Mouse (Mus musculus): ENCODE data around the gene Gm11232. TPM values are rescaled to one million over a fixed set of nuclear protein-coding genes. Genes with fewer than 3 reads are reported as not detected.

Gm11232 gene
- total and polyA plus RNA-seq, 2 experiments from 2014 or later = not detected

GRCm38 (mm10) chr4:71745741-71746140 is 12.0 kb downstream of the Gm11232 start:
- Histone ChIP-seq H3K4me1 (ENCODE audit: control insufficient read depth, insufficient read depth) (no peaks in the 10 kb centered on the region), H3K36me3 (replicated peaks; ENCODE audit: control insufficient read depth, insufficient read depth, low read length) (no peaks in the 10 kb centered on the region), H3K4me2 (ENCODE audit: low read depth, low read length) (no peak overlapping the region), H3K27ac (ENCODE audit: low read depth) (no peak overlapping the region), H3K4me3 (ENCODE audit: low read depth, low read length) (no peak overlapping the region), H3K9ac (replicated peaks; ENCODE audit: low read depth, low read length) (no peak overlapping the region), H3K9me3 (replicated peaks; ENCODE audit: control insufficient read depth, low read length) (no peaks in the 10 kb centered on the region), H3K27me3 (ENCODE audit: control insufficient read depth, insufficient read depth, low read length) (no peaks in the 10 kb centered on the region)
- no peak for DNase-seq (ENCODE audit: low spot score)
- WGBS = 35% methylated on average over 1 of the region's 1 CpGs
- ATAC-seq (ENCODE audit: insufficient read depth, low read depth) = no peak
- TF ChIP-seq CTCF (IDR thresholded peaks at IDR 0.05; ENCODE audit: low read depth) (no peak), EP300 (IDR thresholded peaks at IDR 0.05; ENCODE audit: low read depth) (no peak)

GRCm38 (mm10) chr4:71736529-71736928 is 21.2 kb downstream of the Gm11232 start:
- TF ChIP-seq CTCF (IDR thresholded peaks at IDR 0.05; ENCODE audit: low read depth) (no peak), EP300 (IDR thresholded peaks at IDR 0.05; ENCODE audit: low read depth) (no peak)
- Histone ChIP-seq H3K9ac (replicated peaks; ENCODE audit: low read depth, low read length) (no peak overlapping the region), H3K4me3 (ENCODE audit: low read depth, low read length) (no peak overlapping the region), H3K27me3 (ENCODE audit: control insufficient read depth, insufficient read depth, low read length) (no peaks in the 10 kb centered on the region), H3K4me2 (ENCODE audit: low read depth, low read length) (no peak overlapping the region), H3K4me1 (ENCODE audit: control insufficient read depth, insufficient read depth) (no peaks in the 10 kb centered on the region), H3K27ac (ENCODE audit: low read depth) (no peak overlapping the region), H3K36me3 (replicated peaks; ENCODE audit: control insufficient read depth, insufficient read depth, low read length) (no peaks in the 10 kb centered on the region), H3K9me3 (replicated peaks; ENCODE audit: control insufficient read depth, low read length) (no peaks in the 10 kb centered on the region)
- ATAC-seq (ENCODE audit: insufficient read depth, low read depth) = no peak
- no peak for DNase-seq (ENCODE audit: low spot score)

- Histone ChIP-seq H3K27me3 (ENCODE audit: control insufficient read depth, insufficient read depth, low read length) (no peaks in the 10 kb centered on the region), H3K36me3 (replicated peaks; ENCODE audit: control insufficient read depth, insufficient read depth, low read length) (no peaks in the 10 kb centered on the region), H3K9me3 (replicated peaks; ENCODE audit: control insufficient read depth, low read length) (no peaks in the 10 kb centered on the region), H3K9ac (replicated peaks; ENCODE audit: low read depth, low read length) (no peak overlapping the region), H3K4me3 (ENCODE audit: low read depth, low read length) (no peak overlapping the region), H3K4me1 (ENCODE audit: control insufficient read depth, insufficient read depth) (no peaks in the 10 kb centered on the region), H3K4me2 (ENCODE audit: low read depth, low read length) (no peak overlapping the region), H3K27ac (ENCODE audit: low read depth) (no peak overlapping the region)
- TF ChIP-seq CTCF (IDR thresholded peaks at IDR 0.05; ENCODE audit: low read depth) = no peak
- no peak for TF ChIP-seq EP300 (IDR thresholded peaks at IDR 0.05; ENCODE audit: low read depth)
- DNase-seq (ENCODE audit: low spot score) (no peak), ATAC-seq (ENCODE audit: insufficient read depth, low read depth) (no peak)
- 80% methylated on average over 3 of the region's 3 CpGs for WGBS
Measured at GRCm38 (mm10) chr4:71735261-71735660, 22.5 kb downstream of the Gm11232 start.

GRCm38 (mm10) chr4:71729401-71729800 is 28.4 kb downstream of the Gm11232 start:
- no peaks in the 10 kb centered on the region for H3K4me1 ChIP-seq (ENCODE audit: control insufficient read depth, insufficient read depth)
- no peak overlapping the region for H3K27ac ChIP-seq (ENCODE audit: low read depth)
- no peak overlapping the region for H3K9ac ChIP-seq (replicated peaks; ENCODE audit: low read depth, low read length)
- ATAC-seq (ENCODE audit: insufficient read depth, low read depth) = no peak
- H3K27me3 ChIP-seq (ENCODE audit: control insufficient read depth, insufficient read depth, low read length) = no peaks in the 10 kb centered on the region
- TF ChIP-seq EP300 (IDR thresholded peaks at IDR 0.05; ENCODE audit: low read depth) (no peak), CTCF (IDR thresholded peaks at IDR 0.05; ENCODE audit: low read depth) (no peak)
- H3K9me3 ChIP-seq (replicated peaks; ENCODE audit: control insufficient read depth, low read length) = no peaks in the 10 kb centered on the region
- no peak for DNase-seq (ENCODE audit: low spot score)
- no peak overlapping the region for H3K4me2 ChIP-seq (ENCODE audit: low read depth, low read length)
- H3K4me3 ChIP-seq (ENCODE audit: low read depth, low read length) = no peak overlapping the region
- H3K36me3 ChIP-seq (replicated peaks; ENCODE audit: control insufficient read depth, insufficient read depth, low read length) = no peaks in the 10 kb centered on the region

- Histone ChIP-seq H3K36me3 (replicated peaks; ENCODE audit: control insufficient read depth, insufficient read depth, low read length) (no peaks in the 10 kb centered on the region), H3K9ac (replicated peaks; ENCODE audit: low read depth, low read length) (no peak overlapping the region), H3K4me3 (ENCODE audit: low read depth, low read length) (no peak overlapping the region), H3K27ac (ENCODE audit: low read depth) (no peak overlapping the region), H3K27me3 (ENCODE audit: control insufficient read depth, insufficient read depth, low read length) (no peaks in the 10 kb centered on the region), H3K4me1 (ENCODE audit: control insufficient read depth, insufficient read depth) (no peaks in the 10 kb centered on the region), H3K9me3 (replicated peaks; ENCODE audit: control insufficient read depth, low read length) (no peaks in the 10 kb centered on the region), H3K4me2 (ENCODE audit: low read depth, low read length) (no peak overlapping the region)
- no peak for ATAC-seq (ENCODE audit: insufficient read depth, low read depth)
- TF ChIP-seq CTCF (IDR thresholded peaks at IDR 0.05; ENCODE audit: low read depth) = no peak
- TF ChIP-seq EP300 (IDR thresholded peaks at IDR 0.05; ENCODE audit: low read depth) = no peak
- 51% methylated on average over 2 of the region's 2 CpGs for WGBS
- no peak for DNase-seq (ENCODE audit: low spot score)
Measured at GRCm38 (mm10) chr4:71727611-71728010, 30.2 kb downstream of the Gm11232 start.

- no peak overlapping the region for H3K4me2 ChIP-seq (ENCODE audit: low read depth, low read length)
- no peak overlapping the region for H3K4me3 ChIP-seq (ENCODE audit: low read depth, low read length)
- no peaks in the 10 kb centered on the region for H3K9me3 ChIP-seq (replicated peaks; ENCODE audit: control insufficient read depth, low read length)
- H3K36me3 ChIP-seq (replicated peaks; ENCODE audit: control insufficient read depth, insufficient read depth, low read length) = no peaks in the 10 kb centered on the region
- H3K27ac ChIP-seq (ENCODE audit: low read depth) = no peak overlapping the region
- ATAC-seq (ENCODE audit: insufficient read depth, low read depth) (no peak), DNase-seq (ENCODE audit: low spot score) (no peak)
- no peaks in the 10 kb centered on the region for H3K27me3 ChIP-seq (ENCODE audit: control insufficient read depth, insufficient read depth, low read length)
- H3K9ac ChIP-seq (replicated peaks; ENCODE audit: low read depth, low read length) = no peak overlapping the region
- TF ChIP-seq CTCF (IDR thresholded peaks at IDR 0.05; ENCODE audit: low read depth) (no peak), EP300 (IDR thresholded peaks at IDR 0.05; ENCODE audit: low read depth) (no peak)
- WGBS = 69% methylated on average over 4 of the region's 4 CpGs
- H3K4me1 ChIP-seq (ENCODE audit: control insufficient read depth, insufficient read depth) = no peaks in the 10 kb centered on the region
Measured at GRCm38 (mm10) chr4:71727056-71727455, 30.7 kb downstream of the Gm11232 start.

Data from heart, postnatal 0 days (tissue).